Comparison of ENCODE assay signal across 13 mouse cellular contexts in the genomic region with DNA sequence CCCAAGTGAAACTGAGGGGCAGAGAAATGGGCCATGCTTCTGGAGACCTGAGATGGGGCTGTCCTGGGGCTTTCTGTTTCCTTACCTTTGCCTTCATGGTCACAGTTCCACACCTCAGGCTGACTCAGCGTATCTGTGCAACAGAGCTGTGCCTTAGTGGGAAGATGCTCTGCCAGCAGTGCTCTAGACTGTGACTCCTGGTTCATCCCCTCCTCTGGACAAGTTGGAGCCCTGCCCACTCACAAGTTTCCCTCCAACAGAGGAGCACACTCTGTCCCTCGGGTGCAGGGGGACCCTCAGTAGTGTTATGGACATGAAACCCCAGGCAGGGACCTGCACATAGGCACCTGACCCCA.
A peak's percentile ranks its signal among the peaks of the same experiment; 100 is the strongest.
DNase-seq lines count a peak whose midpoint lies in the region; ATAC-seq lines count a peak whose summit lies in the region.
"Had no signal": no experiment of that assay in that cellular context is flagged by ENCODE, and none has a peak within 500 bp of the region (broad histone marks: within the 10 kb centered on the region; RNA-seq: fewer than 3 reads in every experiment).

No protein-coding gene starts in this region.

- H3K4me1 ChIP-seq in liver, embryonic 11.5 days (replicated peaks; ENCODE audit: control insufficient read depth, insufficient read depth, low read length), result peaks cover 4% of the 10 kb centered on the region; the same call in 1 of the 2 replicates
- peaks cover 96% of the 10 kb centered on the region for H3K4me1 ChIP-seq in forebrain, embryonic 13.5 days
- peaks cover 33% of the 10 kb centered on the region for H3K4me1 ChIP-seq in limb, embryonic 12.5 days (replicated peaks)
- H3K4me1 ChIP-seq: megakaryocyte, embryonic 14.5 days had no signal

- no peak overlapping the region for H3K27ac ChIP-seq in liver, embryonic 11.5 days (ENCODE audit: low read depth, low read length)
- peak overlapping the region; percentile 93 for H3K27ac ChIP-seq in forebrain, embryonic 13.5 days
- 0 out of 2 replicates have a peak overlapping the region, but pooled peaks have one; percentile 41 for H3K27ac ChIP-seq in limb, embryonic 12.5 days

- no peak for DNase-seq in liver, embryonic 11.5 days (ENCODE audit: low spot score)
- DNase-seq in liver, result no peak
- no peak for DNase-seq in spleen, postnatal 4 days (ENCODE audit: low spot score in 2 of 2)
- DNase-seq in gastrocnemius, postnatal 36 days, result no peak
- no peak for DNase-seq in left cerebral cortex, adult 18-20 months (ENCODE audit: low spot score in 2 of 2)
- DNase-seq: adrenal gland, postnatal 14 days; heart, postnatal 14 days; kidney, postnatal 14 days; liver, postnatal 0 days; spleen, adult 18-20 months had no signal

- no peak overlapping the region for H3K4me2 ChIP-seq in liver, embryonic 11.5 days
- H3K4me2 ChIP-seq in forebrain, embryonic 13.5 days, result peak overlapping the region; percentile 40
- H3K4me2 ChIP-seq in limb, embryonic 12.5 days, result 0 out of 2 replicates have a peak overlapping the region, but pooled peaks have one; percentile 26

- no peak overlapping the region for H3K4me3 ChIP-seq in liver, embryonic 11.5 days (ENCODE audit: low read depth, low read length)
- no peak overlapping the region for H3K4me3 ChIP-seq in forebrain, embryonic 13.5 days
- H3K4me3 ChIP-seq in limb, embryonic 12.5 days (replicated peaks), result no peak overlapping the region
- H3K4me3 ChIP-seq: megakaryocyte, embryonic 14.5 days had no signal

- H3K9ac ChIP-seq in liver, embryonic 11.5 days (ENCODE audit: low read depth, low read length), result no peak overlapping the region
- peak overlapping the region; percentile 52 for H3K9ac ChIP-seq in forebrain, embryonic 13.5 days
- 0 out of 2 replicates have a peak overlapping the region, but pooled peaks have one; percentile 8 for H3K9ac ChIP-seq in limb, embryonic 12.5 days (replicated peaks)
- H3K9ac ChIP-seq: liver, postnatal 0 days had no signal

- intact Hi-C loops in gastrocnemius, postnatal 36 days (cut with DNase I), result no loop called here

- no peaks in the 10 kb centered on the region for H3K36me3 ChIP-seq in liver, embryonic 11.5 days (ENCODE audit: control insufficient read depth, insufficient read depth, low read length)
- peaks cover 8% of the 10 kb centered on the region; the same call in 1 of the 2 replicates for H3K36me3 ChIP-seq in forebrain, embryonic 13.5 days (ENCODE audit: poor library complexity, severe bottlenecking)
- H3K36me3 ChIP-seq in limb, embryonic 12.5 days, result no peaks in the 10 kb centered on the region

- H3K27me3 ChIP-seq in liver, embryonic 11.5 days (replicated peaks; ENCODE audit: control insufficient read depth, insufficient read depth, low read length), result peaks cover 8% of the 10 kb centered on the region; the same call in 1 of the 2 replicates
- peaks cover 57% of the 10 kb centered on the region for H3K27me3 ChIP-seq in forebrain, embryonic 13.5 days
- 0 out of 2 replicates have a peak, but pooled peaks cover 12% of the 10 kb centered on the region for H3K27me3 ChIP-seq in limb, embryonic 12.5 days

- 53% methylated on average over 2 of the region's 2 CpGs for WGBS in liver, embryonic 11.5 days
- WGBS in forebrain, embryonic 13.5 days, result 7% methylated on average over 2 of the region's 2 CpGs
- WGBS in limb, embryonic 12.5 days, result 56% methylated on average over 2 of the region's 2 CpGs

- no peaks in the 10 kb centered on the region for H3K9me3 ChIP-seq in liver, embryonic 11.5 days (ENCODE audit: control insufficient read depth, low read length)
- H3K9me3 ChIP-seq in forebrain, embryonic 13.5 days (replicated peaks), result no peaks in the 10 kb centered on the region
- H3K9me3 ChIP-seq in limb, embryonic 12.5 days, result no peaks in the 10 kb centered on the region
- H3K9me3 ChIP-seq: megakaryocyte, embryonic 14.5 days had no signal

- ATAC-seq in liver, embryonic 11.5 days (replicated peaks; ENCODE audit: low FRiP score), result peak; percentile 27; the same call in 1 of the 2 replicates
- no peak; the same call in 1 of the 2 replicates for ATAC-seq in forebrain, embryonic 13.5 days
- ATAC-seq in limb, embryonic 12.5 days (ENCODE audit: insufficient number of reproducible peaks, insufficient read depth, low FRiP score, low TSS enrichment, low read depth), result no peak
- ATAC-seq: liver, postnatal 0 days had no signal
